Mouse (Mus musculus): ENCODE measurements around the gene Ryr2. TPM values are rescaled to one million over a fixed set of nuclear protein-coding genes. Genes with fewer than 3 reads are reported as not detected.
A peak's percentile ranks its signal among the peaks of the same experiment; 100 is the strongest.
"Not testable (repeated sequence)": the region's sequence is repeated elsewhere in the genome, so short reads cannot be mapped to it uniquely, and the experiment has no call there.

Gene Ryr2
- 1.8 and 2.4 TPM in 2 replicates for polyA plus RNA-seq (2014; fragmentation: Nextera tagmentation; extraction: Ambion mirVana)

DNA sequence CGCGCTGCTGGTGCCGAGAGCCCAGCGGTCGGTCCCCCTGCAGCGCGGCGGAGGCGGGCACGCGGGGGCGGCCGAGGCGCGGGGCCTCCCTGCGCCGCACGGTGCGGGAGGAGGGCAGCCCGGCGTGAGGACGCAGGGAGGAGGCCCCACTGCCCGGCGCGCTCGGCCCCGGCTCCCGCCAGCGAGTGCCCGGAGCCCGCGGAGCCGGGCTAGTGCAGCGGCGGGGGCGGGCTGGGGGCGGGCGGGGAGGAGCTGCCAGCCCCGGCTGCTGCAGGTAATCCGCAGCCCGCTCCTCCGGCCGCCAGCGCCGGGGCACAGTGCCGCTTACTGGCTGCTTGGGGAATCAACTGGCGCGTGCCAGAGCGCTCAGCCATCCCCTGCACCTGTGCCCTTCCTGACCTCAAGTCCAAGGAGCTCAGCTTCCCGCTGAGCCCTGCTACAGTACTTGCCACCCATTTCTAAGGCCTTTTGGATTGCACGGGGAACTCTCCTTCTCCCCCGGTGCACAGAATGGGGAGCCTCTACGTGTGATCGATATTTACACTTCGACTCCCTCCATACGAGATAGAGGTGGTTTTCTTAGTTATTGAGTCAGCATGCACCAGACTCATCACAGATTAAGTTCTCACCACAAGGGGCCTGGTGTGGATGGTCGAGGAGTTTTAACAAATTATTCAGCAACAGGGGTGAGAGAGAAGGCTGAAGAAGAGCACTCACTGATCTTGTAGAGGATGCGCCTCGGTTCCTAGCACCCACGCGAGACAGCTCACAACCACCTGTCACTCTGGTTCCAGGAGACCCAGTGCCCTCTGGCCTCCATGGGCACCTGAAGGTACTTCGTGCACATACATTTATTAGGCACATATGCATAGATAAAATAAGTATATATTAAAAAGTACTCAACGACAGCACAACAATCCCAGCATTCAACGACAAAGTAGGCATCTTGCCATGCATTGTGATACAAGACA is at the start of gene Ryr2:
Gene Ryr2, minus strand, starts transcription at position 284 of the 971 bp plus-strand sequence.
- Histone ChIP-seq H3K9me3 (ENCODE audit: control insufficient read depth, low read length) (no peaks in the 10 kb centered on the region), H3K9ac (ENCODE audit: low read length) (peak within 1 kb of the TSS; percentile 58), H3K4me3 (ENCODE audit: low read depth, low read length) (peak within 1 kb of the TSS; percentile 58), H3K4me2 (ENCODE audit: low read length) (peak within 1 kb of the TSS; percentile 95), H3K27me3 (replicated peaks; ENCODE audit: control insufficient read depth, insufficient read depth, low read length) (peaks cover 26% of the 10 kb centered on the region), H3K4me1 (replicated peaks; ENCODE audit: control insufficient read depth, insufficient read depth, low read length) (no peaks in the 10 kb centered on the region), H3K36me3 (ENCODE audit: control insufficient read depth, insufficient read depth, low read length) (no peaks in the 10 kb centered on the region), H3K27ac (ENCODE audit: low read depth) (no peak within 1 kb of the TSS)
- ATAC-seq (replicated peaks; ENCODE audit: low FRiP score, low TSS enrichment, low read depth) = peak; percentile 88
- WGBS = 11% methylated on average over 48 of the region's 64 CpGs
- peak; percentile 78 for DNase-seq (ENCODE audit: low spot score)

GRCm38 (mm10) chr13:12153922-12154321 is 47.2 kb upstream of the Ryr2 start:
- WGBS = 80% methylated on average over 11 of the region's 11 CpGs
- Histone ChIP-seq H3K36me3 (ENCODE audit: control insufficient read depth, insufficient read depth, low read length) (no peaks in the 10 kb centered on the region), H3K9me3 (ENCODE audit: control insufficient read depth, low read length) (no peaks in the 10 kb centered on the region), H3K4me2 (ENCODE audit: low read length) (no peak overlapping the region), H3K27me3 (replicated peaks; ENCODE audit: control insufficient read depth, insufficient read depth, low read length) (no peaks in the 10 kb centered on the region), H3K4me3 (ENCODE audit: low read depth, low read length) (no peak overlapping the region), H3K4me1 (replicated peaks; ENCODE audit: control insufficient read depth, insufficient read depth, low read length) (no peaks in the 10 kb centered on the region), H3K9ac (ENCODE audit: low read length) (no peak overlapping the region), H3K27ac (ENCODE audit: low read depth) (no peak overlapping the region)
- ATAC-seq (replicated peaks; ENCODE audit: low FRiP score, low TSS enrichment, low read depth) = no peak
- no peak for DNase-seq (ENCODE audit: low spot score)

- Histone ChIP-seq H3K4me1 (replicated peaks; ENCODE audit: control insufficient read depth, insufficient read depth, low read length) (no peaks in the 10 kb centered on the region), H3K4me3 (ENCODE audit: low read depth, low read length) (no peak overlapping the region), H3K9me3 (ENCODE audit: control insufficient read depth, low read length) (no peaks in the 10 kb centered on the region), H3K36me3 (ENCODE audit: control insufficient read depth, insufficient read depth, low read length) (no peaks in the 10 kb centered on the region), H3K9ac (ENCODE audit: low read length) (no peak overlapping the region), H3K4me2 (ENCODE audit: low read length) (no peak overlapping the region), H3K27me3 (replicated peaks; ENCODE audit: control insufficient read depth, insufficient read depth, low read length) (no peaks in the 10 kb centered on the region), H3K27ac (ENCODE audit: low read depth) (no peak overlapping the region; the same call in 1 of the 2 replicates)
- WGBS = 36% methylated on average over 6 of the region's 6 CpGs
- DNase-seq (ENCODE audit: low spot score) (no peak), ATAC-seq (replicated peaks; ENCODE audit: low FRiP score, low TSS enrichment, low read depth) (0 out of 2 replicates have a peak, but pooled peaks have one; percentile 23)
Observed at GRCm38 (mm10) chr13:12146918-12147507, 40.3 kb upstream of the Ryr2 start.

- H3K27ac ChIP-seq (ENCODE audit: low read depth) = peak overlapping the region; percentile 60; the same call in 1 of the 2 replicates
- H3K9ac ChIP-seq (ENCODE audit: low read length) = no peak overlapping the region
- ATAC-seq (replicated peaks; ENCODE audit: low FRiP score, low TSS enrichment, low read depth) (no peak), DNase-seq (ENCODE audit: low spot score) (no peak)
- no peaks in the 10 kb centered on the region for H3K27me3 ChIP-seq (replicated peaks; ENCODE audit: control insufficient read depth, insufficient read depth, low read length)
- H3K9me3 ChIP-seq (ENCODE audit: control insufficient read depth, low read length) = no peaks in the 10 kb centered on the region
- H3K4me1 ChIP-seq (replicated peaks; ENCODE audit: control insufficient read depth, insufficient read depth, low read length) = no peaks in the 10 kb centered on the region
- WGBS = 61% methylated on average over 2 of the region's 2 CpGs
- H3K36me3 ChIP-seq (ENCODE audit: control insufficient read depth, insufficient read depth, low read length) = no peaks in the 10 kb centered on the region
- H3K4me3 ChIP-seq (ENCODE audit: low read depth, low read length) = no peak overlapping the region
- no peak overlapping the region for H3K4me2 ChIP-seq (ENCODE audit: low read length)
Observed at GRCm38 (mm10) chr13:12146402-12146801, 39.7 kb upstream of the Ryr2 start.

DNA sequence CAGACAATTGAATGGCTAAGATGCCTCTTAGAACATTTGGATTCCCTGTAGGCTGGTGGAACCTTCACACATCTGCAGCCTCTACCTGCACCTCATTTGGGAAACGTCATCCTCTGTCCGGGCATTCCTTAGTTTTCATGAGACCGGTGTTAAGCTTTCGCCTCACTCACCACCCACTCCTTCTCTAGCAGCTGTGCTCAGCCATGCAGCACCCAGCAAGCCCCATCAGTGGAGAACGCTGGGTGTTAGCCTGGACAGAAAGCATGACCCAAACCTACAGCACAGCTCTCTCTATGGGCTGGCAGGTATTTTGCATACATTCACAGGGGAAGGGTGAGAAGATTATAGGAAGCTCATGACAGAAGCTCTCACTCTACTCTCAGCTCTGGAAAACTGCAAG is 36.6 kb upstream of the Ryr2 start:
- ATAC-seq (replicated peaks; ENCODE audit: low FRiP score, low TSS enrichment, low read depth) = no peak
- H3K36me3 ChIP-seq (ENCODE audit: control insufficient read depth, insufficient read depth, low read length) = no peaks in the 10 kb centered on the region
- no peaks in the 10 kb centered on the region for H3K4me1 ChIP-seq (replicated peaks; ENCODE audit: control insufficient read depth, insufficient read depth, low read length)
- no peak overlapping the region for H3K4me3 ChIP-seq (ENCODE audit: low read depth, low read length)
- no peak overlapping the region for H3K27ac ChIP-seq (ENCODE audit: low read depth)
- H3K4me2 ChIP-seq (ENCODE audit: low read length) = no peak overlapping the region
- no peak overlapping the region for H3K9ac ChIP-seq (ENCODE audit: low read length)
- no peak for DNase-seq (ENCODE audit: low spot score)
- H3K9me3 ChIP-seq (ENCODE audit: control insufficient read depth, low read length) = no peaks in the 10 kb centered on the region
- no peaks in the 10 kb centered on the region for H3K27me3 ChIP-seq (replicated peaks; ENCODE audit: control insufficient read depth, insufficient read depth, low read length)
- WGBS = 85% methylated on average over 5 of the region's 5 CpGs

- not testable (repeated sequence) for H3K9me3 ChIP-seq (ENCODE audit: control insufficient read depth, low read length); H3K27me3 ChIP-seq (replicated peaks; ENCODE audit: control insufficient read depth, insufficient read depth, low read length); DNase-seq (ENCODE audit: low spot score); H3K27ac ChIP-seq (ENCODE audit: low read depth); H3K9ac ChIP-seq (ENCODE audit: low read length); ATAC-seq (replicated peaks; ENCODE audit: low FRiP score, low TSS enrichment, low read depth); H3K4me1 ChIP-seq (replicated peaks; ENCODE audit: control insufficient read depth, insufficient read depth, low read length); H3K36me3 ChIP-seq (ENCODE audit: control insufficient read depth, insufficient read depth, low read length); H3K4me3 ChIP-seq (ENCODE audit: low read depth, low read length); H3K4me2 ChIP-seq (ENCODE audit: low read length)
- 81% methylated on average over 10 of the region's 10 CpGs for WGBS
Observed at GRCm38 (mm10) chr13:12136461-12136860, 29.7 kb upstream of the Ryr2 start.

- Histone ChIP-seq H3K4me2 (ENCODE audit: low read length) (no peak overlapping the region), H3K9me3 (ENCODE audit: control insufficient read depth, low read length) (no peaks in the 10 kb centered on the region), H3K36me3 (ENCODE audit: control insufficient read depth, insufficient read depth, low read length) (no peaks in the 10 kb centered on the region), H3K27me3 (replicated peaks; ENCODE audit: control insufficient read depth, insufficient read depth, low read length) (no peaks in the 10 kb centered on the region), H3K9ac (ENCODE audit: low read length) (no peak overlapping the region), H3K4me3 (ENCODE audit: low read depth, low read length) (no peak overlapping the region), H3K27ac (ENCODE audit: low read depth) (no peak overlapping the region), H3K4me1 (replicated peaks; ENCODE audit: control insufficient read depth, insufficient read depth, low read length) (no peaks in the 10 kb centered on the region)
- ATAC-seq (replicated peaks; ENCODE audit: low FRiP score, low TSS enrichment, low read depth) (no peak), DNase-seq (ENCODE audit: low spot score) (no peak)
- 54% methylated on average over 7 of the region's 7 CpGs for WGBS
Observed at GRCm38 (mm10) chr13:12133549-12133948, 26.8 kb upstream of the Ryr2 start.

- Histone ChIP-seq H3K9me3 (ENCODE audit: control insufficient read depth, low read length) (no peaks in the 10 kb centered on the region), H3K4me2 (ENCODE audit: low read length) (no peak overlapping the region), H3K36me3 (ENCODE audit: control insufficient read depth, insufficient read depth, low read length) (no peaks in the 10 kb centered on the region), H3K9ac (ENCODE audit: low read length) (no peak overlapping the region), H3K27me3 (replicated peaks; ENCODE audit: control insufficient read depth, insufficient read depth, low read length) (no peaks in the 10 kb centered on the region), H3K4me3 (ENCODE audit: low read depth, low read length) (no peak overlapping the region), H3K4me1 (replicated peaks; ENCODE audit: control insufficient read depth, insufficient read depth, low read length) (no peaks in the 10 kb centered on the region), H3K27ac (ENCODE audit: low read depth) (no peak overlapping the region)
- DNase-seq (ENCODE audit: low spot score) = no peak
- no peak for ATAC-seq (replicated peaks; ENCODE audit: low FRiP score, low TSS enrichment, low read depth)
- 68% methylated on average over 3 of the region's 3 CpGs for WGBS
Observed at GRCm38 (mm10) chr13:12132160-12132710, 25.5 kb upstream of the Ryr2 start.

Data from intestine, embryonic 14.5 days (tissue).